Mouse (Mus musculus): Measurements from ENCODE around the gene Ttc7. TPM values are rescaled to one million over a fixed set of nuclear protein-coding genes. Genes with fewer than 3 reads are reported as not detected.

Ttc7 gene
- polyA plus RNA-seq, 1 experiment from 2014 or later = 5.4 TPM

GRCm38 (mm10) chr17:87275363-87276341, 7.0 kb upstream of the Ttc7 start:
- no peaks in the 10 kb centered on the region; the same call in 1 of the 2 replicates for H3K9me3 ChIP-seq (replicated peaks)
- H3K27me3 ChIP-seq (ENCODE audit: low read depth, poor library complexity, severe bottlenecking) = peaks cover 19% of the 10 kb centered on the region
- no peak for DNase-seq (ENCODE audit: low spot score)
- no peak overlapping the region for H3K4me3 ChIP-seq
- no peaks in the 10 kb centered on the region for H3K36me3 ChIP-seq
- no peak overlapping the region for H3K27ac ChIP-seq (replicated peaks)
- peaks cover 2% of the 10 kb centered on the region for H3K4me1 ChIP-seq
- WGBS = 65% methylated on average over 15 of the region's 15 CpGs

DNA sequence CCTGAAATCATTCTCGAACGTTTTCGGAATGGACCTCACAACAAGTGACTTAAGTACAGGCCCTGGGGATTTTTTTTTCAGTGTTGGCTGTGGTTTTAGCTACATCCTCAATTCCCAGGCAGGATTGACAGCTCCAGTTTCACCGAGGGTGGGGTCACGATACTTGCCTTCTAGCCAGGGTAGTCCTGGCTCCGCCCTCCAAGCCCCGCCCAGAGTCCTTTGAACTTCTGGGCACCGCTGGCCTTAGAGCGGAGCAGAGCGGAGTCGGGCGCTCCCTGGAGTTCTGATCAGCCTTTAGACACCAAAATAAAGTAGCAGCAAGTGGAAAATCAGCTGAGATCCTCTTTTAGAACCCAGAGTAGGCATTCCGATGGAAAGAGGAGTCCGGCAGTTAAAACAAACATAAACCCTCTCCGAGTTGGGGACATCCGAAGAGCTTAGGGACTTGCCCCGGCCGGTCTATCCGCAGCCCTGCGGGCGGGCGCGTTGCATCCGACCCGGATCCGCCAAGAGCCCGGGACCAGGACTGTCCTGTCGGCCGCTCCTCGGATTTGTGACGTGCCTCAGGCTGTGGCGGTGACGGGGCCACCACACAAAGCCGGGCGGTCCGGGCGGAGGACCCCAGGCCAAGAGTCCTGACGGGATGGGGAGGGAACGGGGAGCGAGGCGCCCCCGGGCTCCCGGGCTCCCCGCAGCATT, 530 bp upstream of the Ttc7 start:
- no peaks in the 10 kb centered on the region for H3K36me3 ChIP-seq
- peak overlapping the region; percentile 96 for H3K27ac ChIP-seq (replicated peaks)
- WGBS = under 1% methylated on average over 44 of the region's 44 CpGs
- peaks cover 43% of the 10 kb centered on the region for H3K4me1 ChIP-seq
- DNase-seq (ENCODE audit: low spot score) = peak; percentile 88
- peaks cover 67% of the 10 kb centered on the region for H3K27me3 ChIP-seq (ENCODE audit: low read depth, poor library complexity, severe bottlenecking)
- H3K4me3 ChIP-seq = peak overlapping the region; percentile 79
- no peaks in the 10 kb centered on the region for H3K9me3 ChIP-seq (replicated peaks)

GRCm38 (mm10) chr17:87283055-87283754, 519 bp downstream of the Ttc7 start:
- peak; percentile 76 for DNase-seq (ENCODE audit: low spot score)
- Histone ChIP-seq H3K9me3 (replicated peaks) (no peaks in the 10 kb centered on the region), H3K36me3 (no peaks in the 10 kb centered on the region), H3K27ac (replicated peaks) (peak overlapping the region; percentile 96), H3K4me1 (peaks cover 53% of the 10 kb centered on the region), H3K27me3 (ENCODE audit: low read depth, poor library complexity, severe bottlenecking) (peaks cover 77% of the 10 kb centered on the region), H3K4me3 (peak overlapping the region; percentile 79)
- WGBS = under 1% methylated on average over 56 of the region's 56 CpGs

DNA sequence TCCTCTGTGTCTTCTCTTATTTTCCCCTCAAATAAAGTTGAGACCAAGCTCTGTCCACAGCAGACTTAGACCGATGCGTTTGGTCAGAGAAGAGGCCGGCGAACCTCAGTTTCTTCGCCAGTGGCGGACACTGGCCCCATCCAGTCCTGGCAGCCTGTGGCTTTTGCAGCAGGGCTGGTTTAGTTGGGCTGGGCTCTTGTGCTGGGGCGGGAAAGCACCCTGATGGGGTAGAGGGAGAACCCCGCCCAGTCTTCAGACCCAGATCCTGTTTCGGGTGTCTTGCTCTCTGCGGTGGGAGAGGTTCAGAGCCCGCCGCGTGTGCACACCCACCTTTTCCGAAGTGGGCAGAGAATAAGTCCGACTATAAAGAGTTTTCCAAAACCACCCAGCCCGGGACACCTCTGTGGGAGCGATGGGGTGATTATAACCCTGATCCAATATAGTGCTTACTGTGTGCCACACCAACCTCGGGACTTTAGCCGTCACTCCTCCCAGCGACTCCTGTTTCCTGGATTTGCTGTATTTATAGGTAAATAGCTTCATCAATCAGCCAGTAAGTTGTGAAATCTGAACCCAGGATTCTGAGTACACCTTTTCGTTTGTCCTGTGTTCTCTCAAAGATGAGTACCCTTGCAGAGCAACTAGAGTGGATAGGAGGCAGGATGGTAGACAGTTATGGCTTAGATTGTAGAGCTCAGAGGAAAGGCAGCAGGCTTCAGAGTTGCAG, 1.2 kb downstream of the Ttc7 start:
- DNase-seq (ENCODE audit: low spot score) = peak; percentile 44
- H3K9me3 ChIP-seq (replicated peaks) = no peaks in the 10 kb centered on the region
- H3K27ac ChIP-seq (replicated peaks) = no peak overlapping the region
- H3K4me3 ChIP-seq = peak overlapping the region; percentile 79
- H3K4me1 ChIP-seq = peaks cover 56% of the 10 kb centered on the region
- H3K36me3 ChIP-seq = no peaks in the 10 kb centered on the region
- 3% methylated on average over 21 of the region's 21 CpGs for WGBS
- H3K27me3 ChIP-seq (ENCODE audit: low read depth, poor library complexity, severe bottlenecking) = peaks cover 84% of the 10 kb centered on the region

- H3K4me1 ChIP-seq = peaks cover 56% of the 10 kb centered on the region
- H3K4me3 ChIP-seq = 0 out of 2 replicates have a peak overlapping the region, but pooled peaks have one; percentile 79
- H3K36me3 ChIP-seq = no peaks in the 10 kb centered on the region
- no peak for DNase-seq (ENCODE audit: low spot score)
- no peaks in the 10 kb centered on the region for H3K9me3 ChIP-seq (replicated peaks)
- WGBS = 61% methylated on average over 7 of the region's 7 CpGs
- no peak overlapping the region for H3K27ac ChIP-seq (replicated peaks)
- H3K27me3 ChIP-seq (ENCODE audit: low read depth, poor library complexity, severe bottlenecking) = peaks cover 88% of the 10 kb centered on the region
Measured at GRCm38 (mm10) chr17:87284482-87285040, 1.9 kb downstream of the Ttc7 start.

DNA sequence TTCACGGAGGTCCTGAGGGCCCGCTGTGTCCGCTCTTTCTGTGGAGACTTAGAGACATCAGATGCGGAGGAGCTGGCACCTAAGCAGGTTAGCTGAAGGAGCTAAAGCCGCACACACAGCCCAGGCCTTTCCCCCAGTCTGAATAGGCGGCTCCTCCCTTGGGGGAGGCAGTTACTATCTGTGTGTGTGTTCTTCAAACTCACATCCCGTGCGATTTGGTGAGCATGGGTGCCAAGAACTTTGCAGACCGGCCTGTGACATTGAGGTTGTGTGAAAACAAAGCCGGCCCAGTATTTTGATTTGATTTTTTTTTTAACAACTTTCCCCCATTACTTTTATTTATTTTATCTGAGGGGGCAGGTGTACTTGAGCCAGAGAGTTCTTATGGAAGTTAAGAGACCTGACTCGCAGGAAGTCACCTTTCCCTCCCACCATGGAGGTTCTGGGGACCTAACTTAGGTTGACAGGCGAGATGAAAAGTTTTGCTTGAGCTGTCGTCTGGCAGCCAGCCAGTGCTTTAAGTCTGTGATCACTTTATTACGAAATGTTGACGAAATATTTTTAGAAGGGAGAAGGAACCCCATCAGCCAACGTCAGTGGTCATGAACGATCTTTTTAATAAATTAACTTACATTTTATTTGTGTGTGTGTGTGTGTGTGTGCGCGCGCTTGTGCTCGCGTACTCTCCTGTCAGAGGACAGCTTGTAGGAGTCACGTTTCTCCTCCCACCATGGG, 3.2 kb downstream of the Ttc7 start:
- Histone ChIP-seq H3K36me3 (no peaks in the 10 kb centered on the region), H3K27ac (replicated peaks) (no peak overlapping the region), H3K9me3 (replicated peaks) (no peaks in the 10 kb centered on the region), H3K4me1 (peaks cover 51% of the 10 kb centered on the region), H3K4me3 (no peak overlapping the region), H3K27me3 (ENCODE audit: low read depth, poor library complexity, severe bottlenecking) (peaks cover 84% of the 10 kb centered on the region)
- DNase-seq (ENCODE audit: low spot score) = no peak
- 80% methylated on average over 23 of the region's 23 CpGs for whole genome bisulfite sequencing

DNA sequence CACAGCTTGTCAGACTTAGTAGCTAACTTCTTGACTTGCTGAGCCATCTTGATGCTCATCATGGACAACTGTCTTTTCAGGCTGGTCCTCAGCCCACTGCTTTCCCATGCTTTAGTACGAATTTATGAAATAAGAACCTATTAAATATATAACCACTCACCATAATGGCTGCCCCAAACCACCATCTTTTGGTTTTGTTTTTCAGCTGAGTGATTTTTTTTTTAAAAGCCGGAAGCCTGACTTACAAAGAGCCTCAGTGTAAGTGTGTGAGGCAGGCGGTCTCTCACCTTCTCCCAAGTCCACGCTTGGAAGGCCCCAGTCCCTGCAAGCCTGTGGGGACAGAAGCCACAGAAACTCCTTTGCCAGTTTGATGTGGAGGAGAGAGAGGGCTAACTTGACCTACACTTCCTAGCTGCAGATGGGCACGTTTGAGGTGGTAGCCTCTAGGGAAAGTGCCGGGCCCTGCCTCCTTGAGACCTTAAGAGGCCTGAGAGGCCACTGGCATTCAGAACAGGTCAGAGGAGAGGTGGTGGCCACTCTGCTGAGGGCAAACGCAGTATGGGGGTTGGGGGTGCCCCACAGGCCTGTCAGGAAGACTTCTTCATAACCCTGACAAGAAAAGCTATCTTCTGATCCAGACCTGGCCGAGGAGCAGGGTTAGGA, 3.9 kb downstream of the Ttc7 start:
- Histone ChIP-seq H3K4me3 (no peak overlapping the region), H3K9me3 (replicated peaks) (no peaks in the 10 kb centered on the region), H3K27me3 (ENCODE audit: low read depth, poor library complexity, severe bottlenecking) (peaks cover 77% of the 10 kb centered on the region), H3K27ac (replicated peaks) (no peak overlapping the region), H3K4me1 (peaks cover 44% of the 10 kb centered on the region), H3K36me3 (no peaks in the 10 kb centered on the region)
- DNase-seq (ENCODE audit: low spot score) = no peak
- 56% methylated on average over 8 of the region's 8 CpGs for WGBS

DNA sequence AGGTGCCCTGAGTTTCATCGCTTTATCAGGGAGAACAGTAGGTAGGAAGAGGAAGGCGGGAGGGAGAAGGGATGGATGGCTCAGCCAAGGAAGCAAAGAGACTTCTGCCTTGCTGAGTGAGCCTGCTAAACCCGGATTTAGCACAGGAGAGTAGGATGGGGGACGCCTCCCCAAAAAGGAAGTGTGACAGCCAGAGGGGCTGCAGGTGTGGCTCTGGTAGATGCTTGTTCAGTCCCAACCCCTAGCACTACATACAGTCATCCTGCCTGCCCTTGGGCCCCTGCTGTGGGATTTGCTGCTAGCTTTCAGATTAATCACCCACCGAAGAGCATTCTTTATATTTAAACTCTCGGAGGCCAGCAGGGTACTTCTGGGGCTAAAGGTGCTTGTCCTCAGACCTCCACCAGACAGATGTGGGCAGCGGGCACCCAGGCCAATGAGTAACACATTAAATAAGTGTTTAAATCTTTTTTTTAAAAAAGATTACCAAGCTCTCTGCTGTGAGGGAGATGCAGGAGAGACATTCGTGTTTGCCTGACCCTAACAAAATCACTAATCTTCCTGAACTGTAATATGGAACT, 4.6 kb downstream of the Ttc7 start:
- Histone ChIP-seq H3K27ac (replicated peaks) (no peak overlapping the region), H3K9me3 (replicated peaks) (no peaks in the 10 kb centered on the region), H3K36me3 (no peaks in the 10 kb centered on the region), H3K4me1 (peaks cover 38% of the 10 kb centered on the region), H3K4me3 (no peak overlapping the region), H3K27me3 (ENCODE audit: low read depth, poor library complexity, severe bottlenecking) (peaks cover 75% of the 10 kb centered on the region)
- 31% methylated on average over 8 of the region's 8 CpGs for WGBS
- DNase-seq (ENCODE audit: low spot score) = no peak

DNA sequence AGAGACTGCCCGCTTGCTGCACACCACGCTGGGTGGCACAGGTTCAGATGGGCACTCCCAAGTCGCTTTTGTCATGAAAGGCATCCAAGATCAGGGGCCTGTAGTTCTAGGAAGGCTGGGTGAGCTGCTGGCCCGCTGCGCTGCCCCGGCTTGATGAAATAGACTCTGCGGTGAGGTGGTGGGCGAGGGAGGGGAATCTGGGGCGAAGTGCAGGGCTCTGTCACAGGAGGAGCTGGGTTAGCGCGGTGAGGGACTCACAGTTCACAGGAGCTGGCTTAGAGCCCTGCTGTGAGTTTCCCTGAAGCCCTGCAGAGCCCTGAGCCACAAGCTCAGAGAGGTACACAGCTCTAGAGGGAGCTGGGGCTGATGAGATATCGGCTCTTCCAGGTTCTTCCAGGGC, 5.4 kb downstream of the Ttc7 start:
- H3K9me3 ChIP-seq (replicated peaks) = no peaks in the 10 kb centered on the region
- H3K4me3 ChIP-seq = no peak overlapping the region
- peak; percentile 25 for DNase-seq (ENCODE audit: low spot score)
- H3K36me3 ChIP-seq = no peaks in the 10 kb centered on the region
- H3K27ac ChIP-seq (replicated peaks) = no peak overlapping the region; the same call in 1 of the 2 replicates
- WGBS = 11% methylated on average over 12 of the region's 12 CpGs
- H3K27me3 ChIP-seq (ENCODE audit: low read depth, poor library complexity, severe bottlenecking) = peaks cover 73% of the 10 kb centered on the region
- peaks cover 32% of the 10 kb centered on the region for H3K4me1 ChIP-seq

- WGBS = 78% methylated on average over 5 of the region's 5 CpGs
- DNase-seq (ENCODE audit: low spot score) = no peak
- peaks cover 61% of the 10 kb centered on the region for H3K27me3 ChIP-seq (ENCODE audit: low read depth, poor library complexity, severe bottlenecking)
- H3K9me3 ChIP-seq (replicated peaks) = no peaks in the 10 kb centered on the region
- peaks cover 19% of the 10 kb centered on the region for H3K4me1 ChIP-seq
- H3K27ac ChIP-seq (replicated peaks) = no peak overlapping the region
- H3K36me3 ChIP-seq = no peaks in the 10 kb centered on the region
- no peak overlapping the region for H3K4me3 ChIP-seq
Measured at GRCm38 (mm10) chr17:87289367-87289766, 6.7 kb downstream of the Ttc7 start.

GRCm38 (mm10) chr17:87291037-87291436, 8.4 kb downstream of the Ttc7 start:
- H3K36me3 ChIP-seq = no peaks in the 10 kb centered on the region
- peaks cover 44% of the 10 kb centered on the region for H3K27me3 ChIP-seq (ENCODE audit: low read depth, poor library complexity, severe bottlenecking)
- no peak overlapping the region for H3K4me3 ChIP-seq
- no peaks in the 10 kb centered on the region for H3K9me3 ChIP-seq (replicated peaks)
- no peak overlapping the region for H3K27ac ChIP-seq (replicated peaks)
- 94% methylated on average over 7 of the region's 7 CpGs for WGBS
- DNase-seq (ENCODE audit: low spot score) = no peak
- H3K4me1 ChIP-seq = peaks cover 18% of the 10 kb centered on the region

Measured in midbrain, embryonic 10.5 days (tissue).